Mouse (Mus musculus) intestine, embryonic 15.5 days (tissue): ENCODE measurements around the gene 1700069L16Rik. TPM values are rescaled to one million over a fixed set of nuclear protein-coding genes. Genes with fewer than 3 reads are reported as not detected.

ENCODE experiments used
- ATAC-seq: fragments of 200-750 bp; cut with Nextera tagmentation; 2 replicates; pipeline ENCODE4 v1.8.0; 2017; ENCODE audit warnings: moderate TSS enrichment, moderate library complexity
- H3K27ac ChIP-seq: fragments of 300-500 bp; sonication (generic); 2 replicates; pipeline ENCODE4 v1.5.1; 2015; ENCODE audit warnings: mild to moderate bottlenecking, inconsistent platforms
- H3K27me3 ChIP-seq: fragments of 300-500 bp; sonication (generic); replicated peaks from 2 replicates; pipeline ENCODE4 v1.6.1; 2015; ENCODE audit warnings: inconsistent platforms
- H3K36me3 ChIP-seq: fragments of 300-500 bp; sonication (generic); 2 replicates; pipeline ENCODE4 v1.6.1; 2015; ENCODE audit warnings: inconsistent platforms
- H3K4me1 ChIP-seq: fragments of 300-500 bp; sonication (generic); replicated peaks from 2 replicates; pipeline ENCODE4 v1.6.1; 2015; ENCODE audit warnings: inconsistent platforms
- H3K4me2 ChIP-seq: fragments of 300-500 bp; sonication (generic); replicated peaks from 2 replicates; pipeline ENCODE4 v1.6.1; 2015; ENCODE audit warnings: mild to moderate bottlenecking, inconsistent platforms
- H3K4me3 ChIP-seq: fragments of 300-500 bp; sonication (generic); replicated peaks from 2 replicates; pipeline ENCODE4 v1.5.1; 2015; ENCODE audit warnings: inconsistent platforms
- H3K9ac ChIP-seq: fragments of 300-500 bp; sonication (generic); 2 replicates; pipeline ENCODE4 v1.6.1; 2015; ENCODE audit warnings: inconsistent platforms
- H3K9me3 ChIP-seq: fragments of 300-500 bp; sonication (generic); 2 replicates; pipeline ENCODE4 v1.6.1; 2016; ENCODE audit warnings: inconsistent platforms
- WGBS: fragments of 180-500 bp; shearing (Covaris S2); methylation state at CpG from one replicate; pipeline ENCODE4 v1.1.7; 2015; 5-methylcytosine and 5-hydroxymethylcytosine counted together
- polyA plus RNA-seq: library from polyadenylated mRNA; unstranded; fragments of >200 nt; fragmentation: Nextera tagmentation; extraction: Ambion mirVana; gene quantifications from 2 replicates; pipeline ENCODE4 v1.2.1, GENCODE M21; 2015

The 1700069L16Rik gene
- polyA plus RNA-seq, 1 experiment from 2014 or later = not detected

DNA sequence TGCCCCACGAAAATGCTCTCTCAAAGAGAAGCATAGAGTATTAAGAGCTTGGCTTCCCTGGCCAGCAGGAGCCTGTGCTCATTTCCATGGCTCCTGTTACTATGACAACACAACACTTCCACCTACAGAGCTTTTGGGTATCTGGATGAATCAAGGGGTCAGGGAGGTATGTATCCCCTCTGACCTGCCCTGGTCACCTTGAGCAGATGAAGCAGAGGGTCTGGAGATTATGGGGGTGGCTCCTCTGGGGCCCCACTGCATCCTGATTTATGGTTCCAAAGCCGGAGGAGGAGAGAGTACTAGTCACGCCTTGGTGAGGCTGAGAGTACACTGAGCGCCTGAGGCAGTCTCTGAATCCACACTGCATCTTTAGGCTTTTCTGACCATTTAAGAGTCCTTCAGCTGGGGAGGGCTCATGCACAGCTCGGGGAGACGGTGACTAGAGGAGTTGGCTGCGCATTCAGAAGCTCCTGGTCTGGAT, 6.1 kb upstream of the 1700069L16Rik start:
- 0 out of 2 replicates have a peak, but pooled peaks cover 5% of the 10 kb centered on the region for H3K4me1 ChIP-seq
- H3K27me3 ChIP-seq = peaks cover 2% of the 10 kb centered on the region; the same call in 1 of the 2 replicates
- WGBS = 52% methylated on average over 7 of the region's 7 CpGs
- no peak for ATAC-seq
- H3K4me2 ChIP-seq = no peak overlapping the region
- H3K9me3 ChIP-seq = no peaks in the 10 kb centered on the region
- H3K27ac ChIP-seq = no peak overlapping the region
- no peaks in the 10 kb centered on the region for H3K36me3 ChIP-seq
- no peak overlapping the region for H3K9ac ChIP-seq
- no peak overlapping the region for H3K4me3 ChIP-seq

- peaks cover 2% of the 10 kb centered on the region; the same call in 1 of the 2 replicates for H3K27me3 ChIP-seq
- H3K4me1 ChIP-seq = no peaks in the 10 kb centered on the region
- H3K4me3 ChIP-seq = no peak overlapping the region
Measured at GRCm38 (mm10) chr5:113728691-113729090, 4.1 kb upstream of the 1700069L16Rik start.

DNA sequence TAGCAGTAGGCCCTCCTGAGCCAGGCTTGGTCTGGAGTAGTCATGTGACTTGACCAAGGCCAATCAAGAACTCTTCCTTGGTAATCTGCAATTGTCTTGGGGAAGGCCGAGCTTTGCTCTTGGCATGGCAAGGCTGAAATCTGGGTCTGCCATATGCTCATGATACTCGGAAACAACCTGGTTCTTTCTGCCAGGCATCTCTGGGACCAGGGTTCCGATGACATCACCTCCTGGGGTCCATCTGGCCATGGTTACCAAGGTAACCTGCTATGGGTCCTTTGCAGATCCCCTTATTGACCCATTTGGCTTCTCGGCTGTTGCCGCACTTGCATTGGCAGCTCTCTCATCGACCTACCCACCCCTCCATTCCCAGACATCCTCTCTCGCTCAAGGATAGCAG, 3.4 kb upstream of the 1700069L16Rik start:
- Histone ChIP-seq H3K9ac (no peak overlapping the region), H3K9me3 (no peaks in the 10 kb centered on the region), H3K4me1 (no peaks in the 10 kb centered on the region), H3K27ac (no peak overlapping the region), H3K27me3 (peaks cover 2% of the 10 kb centered on the region; the same call in 1 of the 2 replicates), H3K36me3 (no peaks in the 10 kb centered on the region), H3K4me3 (no peak overlapping the region), H3K4me2 (no peak overlapping the region)
- WGBS = 86% methylated on average over 7 of the region's 7 CpGs
- ATAC-seq = no peak

More at GRCm38 (mm10) chr5:113728691-113729090, 4.1 kb upstream of the 1700069L16Rik start:
- Histone ChIP-seq H3K4me2 (no peak overlapping the region), H3K9ac (no peak overlapping the region), H3K9me3 (no peaks in the 10 kb centered on the region), H3K27ac (no peak overlapping the region), H3K36me3 (no peaks in the 10 kb centered on the region)
- 89% methylated on average over 7 of the region's 7 CpGs for WGBS
- ATAC-seq = no peak

- Histone ChIP-seq H3K9me3 (no peaks in the 10 kb centered on the region), H3K9ac (no peak overlapping the region), H3K27me3 (peaks cover 2% of the 10 kb centered on the region; the same call in 1 of the 2 replicates), H3K4me1 (no peaks in the 10 kb centered on the region), H3K4me3 (no peak overlapping the region), H3K27ac (no peak overlapping the region), H3K4me2 (no peak overlapping the region), H3K36me3 (no peaks in the 10 kb centered on the region)
- WGBS = 56% methylated on average over 12 of the region's 12 CpGs
- ATAC-seq = no peak
Measured at GRCm38 (mm10) chr5:113727238-113727637, 2.7 kb upstream of the 1700069L16Rik start.

DNA sequence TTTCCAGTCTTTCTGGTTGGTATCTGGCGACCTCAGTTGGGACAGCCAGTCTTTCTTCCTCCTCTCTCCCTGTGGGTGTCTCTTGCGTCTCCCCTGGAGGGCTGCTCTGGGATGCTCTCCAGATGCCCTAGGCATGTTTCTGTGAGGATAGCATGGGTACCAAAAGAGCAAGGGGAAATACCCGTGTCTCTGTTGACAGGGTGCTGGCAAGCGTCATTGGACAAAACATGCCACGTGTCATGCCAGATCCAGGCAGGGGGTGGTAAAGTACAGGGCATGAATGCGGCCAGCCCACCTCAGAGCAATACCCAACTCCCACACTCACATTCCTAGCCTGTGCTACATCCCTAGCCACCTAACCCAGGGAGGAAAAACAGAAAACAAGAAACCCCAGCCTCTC, 2.0 kb upstream of the 1700069L16Rik start:
- H3K36me3 ChIP-seq = no peaks in the 10 kb centered on the region
- H3K27ac ChIP-seq = no peak overlapping the region
- H3K9ac ChIP-seq = no peak overlapping the region
- H3K27me3 ChIP-seq = peaks cover 2% of the 10 kb centered on the region; the same call in 1 of the 2 replicates
- 56% methylated on average over 6 of the region's 6 CpGs for WGBS
- no peak overlapping the region for H3K4me3 ChIP-seq
- no peak overlapping the region for H3K4me2 ChIP-seq
- ATAC-seq = no peak
- no peaks in the 10 kb centered on the region for H3K9me3 ChIP-seq
- no peaks in the 10 kb centered on the region for H3K4me1 ChIP-seq

DNA sequence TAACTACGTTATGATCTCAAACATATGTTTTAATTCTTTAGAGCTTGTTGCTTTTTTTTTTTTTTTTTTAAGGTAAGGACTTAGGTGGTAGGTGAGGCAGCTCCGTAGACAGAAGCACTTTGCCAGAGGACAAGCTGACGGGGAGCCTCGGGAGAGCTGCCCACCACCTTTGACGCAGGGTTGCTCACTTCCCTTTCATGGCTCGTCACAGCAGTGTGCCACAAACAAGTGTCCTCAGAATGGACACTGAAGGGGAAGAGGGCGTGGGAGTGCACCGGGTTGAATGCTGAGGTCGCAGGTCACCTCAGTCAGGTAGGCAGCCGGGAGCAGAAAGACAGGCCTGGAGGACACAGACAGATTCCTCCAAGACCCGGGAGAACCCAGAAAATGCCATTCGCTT, 845 bp upstream of the 1700069L16Rik start:
- Histone ChIP-seq H3K27ac (no peak overlapping the region), H3K36me3 (no peaks in the 10 kb centered on the region), H3K9ac (no peak overlapping the region), H3K4me2 (no peak overlapping the region), H3K4me1 (no peaks in the 10 kb centered on the region), H3K4me3 (no peak overlapping the region), H3K27me3 (peaks cover 2% of the 10 kb centered on the region; the same call in 1 of the 2 replicates), H3K9me3 (no peaks in the 10 kb centered on the region)
- 79% methylated on average over 12 of the region's 12 CpGs for WGBS
- no peak for ATAC-seq

- no peaks in the 10 kb centered on the region for H3K9me3 ChIP-seq
- no peaks in the 10 kb centered on the region; the same call in 1 of the 2 replicates for H3K27me3 ChIP-seq
- no peak for ATAC-seq
- H3K9ac ChIP-seq = no peak overlapping the region
- H3K4me3 ChIP-seq = no peak overlapping the region
- H3K36me3 ChIP-seq = no peaks in the 10 kb centered on the region
- WGBS = 40% methylated on average over 8 of the region's 8 CpGs
- H3K27ac ChIP-seq = no peak overlapping the region
- no peaks in the 10 kb centered on the region for H3K4me1 ChIP-seq
- no peak overlapping the region for H3K4me2 ChIP-seq
Measured at GRCm38 (mm10) chr5:113723567-113724237, 870 bp downstream of the 1700069L16Rik start.

GRCm38 (mm10) chr5:113722224-113723013, 2.2 kb downstream of the 1700069L16Rik start:
- no peaks in the 10 kb centered on the region for H3K9me3 ChIP-seq
- H3K4me2 ChIP-seq = no peak overlapping the region
- ATAC-seq = no peak
- no peaks in the 10 kb centered on the region for H3K4me1 ChIP-seq
- H3K4me3 ChIP-seq = no peak overlapping the region
- no peaks in the 10 kb centered on the region for H3K36me3 ChIP-seq
- H3K27me3 ChIP-seq = no peaks in the 10 kb centered on the region
- no peak overlapping the region for H3K27ac ChIP-seq
- WGBS = 88% methylated on average over 10 of the region's 10 CpGs
- H3K9ac ChIP-seq = no peak overlapping the region

- no peak overlapping the region for H3K27ac ChIP-seq
- H3K4me2 ChIP-seq = no peak overlapping the region
- no peaks in the 10 kb centered on the region for H3K27me3 ChIP-seq
- no peaks in the 10 kb centered on the region for H3K4me1 ChIP-seq
- no peak for ATAC-seq
- no peaks in the 10 kb centered on the region for H3K9me3 ChIP-seq
- no peak overlapping the region for H3K4me3 ChIP-seq
- H3K36me3 ChIP-seq = no peaks in the 10 kb centered on the region
- WGBS = 82% methylated on average over 8 of the region's 8 CpGs
- no peak overlapping the region; the same call in 1 of the 2 replicates for H3K9ac ChIP-seq
Measured at GRCm38 (mm10) chr5:113719221-113719661, 5.3 kb downstream of the 1700069L16Rik start.

DNA sequence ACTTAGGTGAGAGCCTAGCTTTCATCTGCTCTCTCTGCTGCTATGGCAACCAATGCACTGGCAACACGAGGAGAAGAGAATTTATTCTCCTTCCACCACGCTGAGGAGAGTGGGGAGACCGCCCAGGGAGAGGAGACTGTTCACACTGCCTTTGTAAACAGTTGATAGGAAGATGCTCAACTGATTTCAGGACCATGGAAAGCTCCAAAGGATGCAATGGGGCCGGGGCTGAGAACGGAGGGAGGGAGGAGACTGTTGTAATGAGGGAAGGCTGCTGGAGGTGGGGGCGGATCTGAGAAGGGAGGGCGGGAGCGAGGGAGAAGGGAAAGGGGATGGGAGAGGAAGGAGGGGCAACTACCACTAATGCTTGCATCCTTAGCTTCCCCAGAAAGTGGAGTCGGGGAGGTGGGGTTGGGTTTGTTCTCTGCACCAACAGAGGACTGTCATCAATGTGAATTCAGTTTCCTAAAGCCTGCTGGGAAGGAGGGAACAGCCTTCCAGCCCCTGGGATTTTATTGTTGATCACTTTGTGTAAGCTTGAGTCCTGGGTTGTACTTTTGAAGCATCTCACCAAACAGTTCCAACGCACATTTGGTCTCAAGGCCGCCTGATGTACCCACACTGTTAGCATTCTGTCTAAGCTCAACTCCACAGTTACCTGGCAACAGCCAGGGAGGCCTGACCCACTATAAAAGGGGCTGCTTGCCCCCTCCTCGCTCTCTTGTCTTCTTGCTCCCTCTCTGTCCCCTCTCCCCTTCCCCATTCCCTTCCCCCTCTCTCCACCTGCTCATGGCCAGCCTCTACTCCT, 7.8 kb downstream of the 1700069L16Rik start:
- Histone ChIP-seq H3K9me3 (no peaks in the 10 kb centered on the region), H3K4me3 (no peak overlapping the region), H3K4me1 (no peaks in the 10 kb centered on the region), H3K27me3 (no peaks in the 10 kb centered on the region), H3K9ac (no peak overlapping the region), H3K27ac (no peak overlapping the region), H3K4me2 (no peak overlapping the region), H3K36me3 (no peaks in the 10 kb centered on the region)
- no peak for ATAC-seq
- 8% methylated on average over 12 of the region's 12 CpGs for WGBS

DNA sequence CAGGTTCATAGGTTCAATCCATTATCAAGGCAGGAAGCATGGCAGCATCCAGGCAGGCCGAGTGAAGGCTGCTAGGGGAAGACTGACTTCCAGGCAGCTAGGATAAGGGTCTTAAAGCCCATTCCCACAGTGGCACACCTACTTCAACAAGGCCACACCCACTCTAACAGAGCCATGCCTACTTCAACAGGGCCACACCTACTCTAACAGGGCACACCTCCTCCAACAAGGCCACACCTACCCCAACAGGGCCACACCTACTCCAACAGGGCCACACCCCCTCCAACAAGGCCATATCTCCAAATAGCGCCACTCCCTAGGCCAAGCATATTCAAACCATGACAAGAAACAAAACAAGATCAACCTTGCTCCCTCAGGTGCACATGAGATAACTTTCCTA, 11.7 kb downstream of the 1700069L16Rik start:
- ATAC-seq = no peak
- Histone ChIP-seq H3K9me3 (no peaks in the 10 kb centered on the region), H3K4me3 (no peak overlapping the region), H3K36me3 (no peaks in the 10 kb centered on the region), H3K4me1 (no peaks in the 10 kb centered on the region), H3K27me3 (no peaks in the 10 kb centered on the region), H3K4me2 (no peak overlapping the region), H3K27ac (no peak overlapping the region), H3K9ac (no peak overlapping the region)
- WGBS = 65% methylated on average over 2 of the region's 2 CpGs
